Mouse (Mus musculus): ENCODE measurements around the gene Mrpl58. TPM values are rescaled to one million over a fixed set of nuclear protein-coding genes. Genes with fewer than 3 reads are reported as not detected.
"Not testable (repeated sequence)": the region's sequence is repeated elsewhere in the genome, so short reads cannot be mapped to it uniquely, and the experiment has no call there.

Gene Mrpl58
- polyA plus RNA-seq, 1 experiment from 2014 or later = 175 TPM

- Histone ChIP-seq H3K4me1 (ENCODE audit: control insufficient read depth, insufficient read depth, low read length) (no peaks in the 10 kb centered on the region), H3K27ac (replicated peaks; ENCODE audit: low read depth, low read length) (no peak overlapping the region), H3K4me3 (ENCODE audit: low read depth, low read length) (no peak overlapping the region), H3K9me3 (ENCODE audit: control insufficient read depth, low read length) (no peaks in the 10 kb centered on the region), H3K27me3 (replicated peaks; ENCODE audit: control insufficient read depth, insufficient read depth, low read length) (no peaks in the 10 kb centered on the region), H3K9ac (ENCODE audit: low read depth, low read length) (no peak overlapping the region), H3K4me2 (ENCODE audit: low read depth, low read length) (no peak overlapping the region), H3K36me3 (ENCODE audit: control insufficient read depth, insufficient read depth, low read length) (no peaks in the 10 kb centered on the region)
- ATAC-seq (ENCODE audit: low read depth) = no peak
- no peak for DNase-seq (ENCODE audit: low spot score)
- 74% methylated on average over 7 of the region's 7 CpGs for WGBS
Measured at GRCm38 (mm10) chr11:115452281-115452860, 48.8 kb downstream of the Mrpl58 start.

- DNase-seq (ENCODE audit: low spot score) = no peak
- Histone ChIP-seq H3K9ac (ENCODE audit: low read depth, low read length) (no peak overlapping the region), H3K4me2 (ENCODE audit: low read depth, low read length) (no peak overlapping the region), H3K36me3 (ENCODE audit: control insufficient read depth, insufficient read depth, low read length) (no peaks in the 10 kb centered on the region), H3K4me3 (ENCODE audit: low read depth, low read length) (no peak overlapping the region), H3K9me3 (ENCODE audit: control insufficient read depth, low read length) (no peaks in the 10 kb centered on the region), H3K27me3 (replicated peaks; ENCODE audit: control insufficient read depth, insufficient read depth, low read length) (no peaks in the 10 kb centered on the region), H3K4me1 (ENCODE audit: control insufficient read depth, insufficient read depth, low read length) (no peaks in the 10 kb centered on the region), H3K27ac (replicated peaks; ENCODE audit: low read depth, low read length) (no peak overlapping the region)
- 56% methylated on average over 4 of the region's 4 CpGs for WGBS
- ATAC-seq (ENCODE audit: low read depth) = no peak
Measured at GRCm38 (mm10) chr11:115453306-115453705, 49.8 kb downstream of the Mrpl58 start.

- WGBS = 89% methylated on average over 6 of the region's 6 CpGs
Measured at GRCm38 (mm10) chr11:115454822-115455221, 51.3 kb downstream of the Mrpl58 start.

GRCm38 (mm10) chr11:115455619-115456018 is 52.1 kb downstream of the Mrpl58 start:
- Histone ChIP-seq H3K4me3 (ENCODE audit: low read depth, low read length) (no peak overlapping the region), H3K36me3 (ENCODE audit: control insufficient read depth, insufficient read depth, low read length) (no peaks in the 10 kb centered on the region), H3K9me3 (ENCODE audit: control insufficient read depth, low read length) (no peaks in the 10 kb centered on the region), H3K4me2 (ENCODE audit: low read depth, low read length) (no peak overlapping the region), H3K9ac (ENCODE audit: low read depth, low read length) (no peak overlapping the region), H3K27me3 (replicated peaks; ENCODE audit: control insufficient read depth, insufficient read depth, low read length) (no peaks in the 10 kb centered on the region), H3K27ac (replicated peaks; ENCODE audit: low read depth, low read length) (no peak overlapping the region), H3K4me1 (ENCODE audit: control insufficient read depth, insufficient read depth, low read length) (no peaks in the 10 kb centered on the region)
- ATAC-seq (ENCODE audit: low read depth) (no peak), DNase-seq (ENCODE audit: low spot score) (no peak)
- 90% methylated on average over 15 of the region's 15 CpGs for WGBS

More at GRCm38 (mm10) chr11:115454822-115455221, 51.3 kb downstream of the Mrpl58 start:
- not testable (repeated sequence) for H3K27me3 ChIP-seq (replicated peaks; ENCODE audit: control insufficient read depth, insufficient read depth, low read length); DNase-seq (ENCODE audit: low spot score); H3K9ac ChIP-seq (ENCODE audit: low read depth, low read length); H3K4me3 ChIP-seq (ENCODE audit: low read depth, low read length); H3K27ac ChIP-seq (replicated peaks; ENCODE audit: low read depth, low read length); H3K9me3 ChIP-seq (ENCODE audit: control insufficient read depth, low read length); H3K36me3 ChIP-seq (ENCODE audit: control insufficient read depth, insufficient read depth, low read length); H3K4me1 ChIP-seq (ENCODE audit: control insufficient read depth, insufficient read depth, low read length); H3K4me2 ChIP-seq (ENCODE audit: low read depth, low read length); ATAC-seq (ENCODE audit: low read depth)

GRCm38 (mm10) chr11:115456182-115456581 is 52.6 kb downstream of the Mrpl58 start:
- no peaks in the 10 kb centered on the region for H3K36me3 ChIP-seq (ENCODE audit: control insufficient read depth, insufficient read depth, low read length)
- H3K4me2 ChIP-seq (ENCODE audit: low read depth, low read length) = no peak overlapping the region
- no peaks in the 10 kb centered on the region for H3K4me1 ChIP-seq (ENCODE audit: control insufficient read depth, insufficient read depth, low read length)
- DNase-seq (ENCODE audit: low spot score) = no peak
- 88% methylated on average over 5 of the region's 5 CpGs for WGBS
- no peaks in the 10 kb centered on the region for H3K27me3 ChIP-seq (replicated peaks; ENCODE audit: control insufficient read depth, insufficient read depth, low read length)
- ATAC-seq (ENCODE audit: low read depth) = no peak
- no peak overlapping the region for H3K27ac ChIP-seq (replicated peaks; ENCODE audit: low read depth, low read length)
- no peak overlapping the region for H3K9ac ChIP-seq (ENCODE audit: low read depth, low read length)
- H3K4me3 ChIP-seq (ENCODE audit: low read depth, low read length) = no peak overlapping the region
- H3K9me3 ChIP-seq (ENCODE audit: control insufficient read depth, low read length) = no peaks in the 10 kb centered on the region

GRCm38 (mm10) chr11:115457405-115457804 is 53.9 kb downstream of the Mrpl58 start:
- H3K4me2 ChIP-seq (ENCODE audit: low read depth, low read length) = no peak overlapping the region
- 26% methylated on average over 6 of the region's 6 CpGs for WGBS
- no peaks in the 10 kb centered on the region for H3K9me3 ChIP-seq (ENCODE audit: control insufficient read depth, low read length)
- DNase-seq (ENCODE audit: low spot score) = peak; percentile 28
- H3K9ac ChIP-seq (ENCODE audit: low read depth, low read length) = no peak overlapping the region
- H3K27ac ChIP-seq (replicated peaks; ENCODE audit: low read depth, low read length) = no peak overlapping the region
- no peak overlapping the region for H3K4me3 ChIP-seq (ENCODE audit: low read depth, low read length)
- no peaks in the 10 kb centered on the region for H3K27me3 ChIP-seq (replicated peaks; ENCODE audit: control insufficient read depth, insufficient read depth, low read length)
- no peak for ATAC-seq (ENCODE audit: low read depth)
- H3K4me1 ChIP-seq (ENCODE audit: control insufficient read depth, insufficient read depth, low read length) = no peaks in the 10 kb centered on the region
- no peaks in the 10 kb centered on the region for H3K36me3 ChIP-seq (ENCODE audit: control insufficient read depth, insufficient read depth, low read length)

GRCm38 (mm10) chr11:115460976-115461375 is 57.4 kb downstream of the Mrpl58 start:
- no peak for ATAC-seq (ENCODE audit: low read depth)
- H3K27ac ChIP-seq (replicated peaks; ENCODE audit: low read depth, low read length) = no peak overlapping the region
- H3K27me3 ChIP-seq (replicated peaks; ENCODE audit: control insufficient read depth, insufficient read depth, low read length) = no peaks in the 10 kb centered on the region
- no peaks in the 10 kb centered on the region for H3K9me3 ChIP-seq (ENCODE audit: control insufficient read depth, low read length)
- DNase-seq (ENCODE audit: low spot score) = no peak
- WGBS = 27% methylated on average over 8 of the region's 8 CpGs
- H3K4me3 ChIP-seq (ENCODE audit: low read depth, low read length) = no peak overlapping the region
- H3K4me2 ChIP-seq (ENCODE audit: low read depth, low read length) = no peak overlapping the region
- no peaks in the 10 kb centered on the region for H3K36me3 ChIP-seq (ENCODE audit: control insufficient read depth, insufficient read depth, low read length)
- no peak overlapping the region for H3K9ac ChIP-seq (ENCODE audit: low read depth, low read length)
- H3K4me1 ChIP-seq (ENCODE audit: control insufficient read depth, insufficient read depth, low read length) = no peaks in the 10 kb centered on the region

GRCm38 (mm10) chr11:115461846-115462242 is 58.3 kb downstream of the Mrpl58 start:
- Histone ChIP-seq H3K4me1 (ENCODE audit: control insufficient read depth, insufficient read depth, low read length) (peaks cover 1% of the 10 kb centered on the region; the same call in 1 of the 2 replicates), H3K36me3 (ENCODE audit: control insufficient read depth, insufficient read depth, low read length) (no peaks in the 10 kb centered on the region), H3K9ac (ENCODE audit: low read depth, low read length) (no peak overlapping the region), H3K4me3 (ENCODE audit: low read depth, low read length) (no peak overlapping the region), H3K27me3 (replicated peaks; ENCODE audit: control insufficient read depth, insufficient read depth, low read length) (no peaks in the 10 kb centered on the region), H3K9me3 (ENCODE audit: control insufficient read depth, low read length) (no peaks in the 10 kb centered on the region), H3K4me2 (ENCODE audit: low read depth, low read length) (no peak overlapping the region), H3K27ac (replicated peaks; ENCODE audit: low read depth, low read length) (no peak overlapping the region)
- DNase-seq (ENCODE audit: low spot score) (no peak), ATAC-seq (ENCODE audit: low read depth) (no peak)
- WGBS = 68% methylated on average over 5 of the region's 5 CpGs
